Mouse (Mus musculus): ENCODE data around the gene Fmnl3. TPM values are rescaled to one million over a fixed set of nuclear protein-coding genes. Genes with fewer than 3 reads are reported as not detected.

Fmnl3 gene
- total and polyA plus RNA-seq, 3 experiments = 24.2 to 49.3 (median 28.6) TPM

DNA sequence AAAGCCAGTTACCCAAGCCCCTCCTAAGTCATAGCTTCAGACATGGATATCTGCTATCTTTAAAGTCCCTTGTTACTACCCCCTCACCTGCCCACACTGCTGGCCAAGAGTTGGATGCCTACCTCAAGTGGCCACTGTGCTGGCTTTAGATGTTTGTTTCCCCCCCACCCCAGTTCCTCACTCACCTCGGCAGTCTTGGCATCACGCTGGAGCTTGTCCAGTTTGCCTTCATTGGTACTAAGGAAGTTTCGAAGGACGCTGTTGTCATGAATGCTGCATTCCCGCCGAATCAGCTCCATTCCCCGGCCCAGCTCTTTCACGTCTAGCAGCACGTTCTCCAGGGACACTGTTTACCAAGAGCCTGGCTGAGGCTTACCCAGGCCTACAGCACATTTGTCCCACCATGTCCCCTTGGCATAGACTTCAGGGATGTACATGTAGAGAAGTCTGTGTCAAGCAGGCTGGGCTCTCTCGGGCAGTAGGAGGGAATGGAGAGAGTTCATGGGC, 50.1 kb downstream of the Fmnl3 start:
- H3K27me3 ChIP-seq (replicated peaks) = no peaks in the 10 kb centered on the region
- no peaks in the 10 kb centered on the region; a peak in 1 of 4 replicates for H3K4me1 ChIP-seq (ENCODE audit: control insufficient read depth in 1 of 2, insufficient read depth in 2 of 2)
- H3K9me3 ChIP-seq (replicated peaks; ENCODE audit: low read length) = no peaks in the 10 kb centered on the region
- no peak overlapping the region for H3K27ac ChIP-seq (ENCODE audit: insufficient read depth, low read depth)
- no peaks in the 10 kb centered on the region for H3K79me2 ChIP-seq (replicated peaks; ENCODE audit: control insufficient read depth, extremely low read depth, insufficient read depth, poor library complexity, severe bottlenecking)
- in situ Hi-C loops (cut with MboI; ENCODE audit: low pct_ligation_motif_present, low pct_unique_long_range_greater_than_20kb, low sequenced_read_pairs) = no loop called here
- dilution Hi-C loops (cut with MboI; ENCODE audit: extremely low pct_ligation_motif_present, extremely low pct_unique_long_range_greater_than_20kb, low sequenced_read_pairs) = no loop called here
- TF ChIP-seq BHLHE40 (IDR thresholded peaks at IDR 0.05; ENCODE audit: low read depth, low read length) = no peak
- H3K9ac ChIP-seq (ENCODE audit: insufficient read depth, low read depth) = no peak overlapping the region
- H3K4me3 ChIP-seq (replicated peaks in 1 of 3; ENCODE audit: low read depth in 2 of 3, low read length in 2 of 3, poor library complexity in 1 of 3) = no peak overlapping the region
- H3K4me2 ChIP-seq (ENCODE audit: insufficient read depth, low read depth, poor library complexity, severe bottlenecking) = no peak overlapping the region
- H3K36me3 ChIP-seq (replicated peaks in 1 of 2; ENCODE audit: control insufficient read depth in 1 of 2, insufficient read depth in 1 of 2, low read length in 1 of 2) = peaks cover 86 to 99% of the 10 kb centered on the region in 2 experiments
- DNase-seq (ENCODE audit: extremely low read depth) = no peak

DNA sequence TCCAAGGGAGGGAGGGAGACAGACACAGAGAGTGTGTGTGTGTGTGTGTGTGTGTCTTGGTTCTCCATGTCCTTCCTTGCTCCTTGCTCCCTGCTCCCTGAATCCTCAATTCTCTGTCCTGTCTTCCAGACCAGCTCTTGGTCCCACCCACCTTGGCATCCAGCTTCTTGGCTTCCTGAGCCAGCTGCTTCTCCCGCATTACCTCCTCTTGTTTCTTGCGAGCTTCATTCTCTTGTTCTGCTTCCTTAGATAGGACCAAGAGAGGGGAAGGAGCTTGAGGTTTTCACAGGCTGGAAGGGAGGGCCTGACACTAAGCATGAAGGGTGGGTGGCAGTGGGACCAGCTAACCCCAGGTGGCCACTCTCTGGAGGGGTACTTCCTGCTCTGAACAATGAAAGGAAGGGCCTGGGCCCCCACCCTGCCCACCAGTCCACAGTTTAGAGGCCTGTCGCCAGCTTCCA, 50.8 kb downstream of the Fmnl3 start:
- no peaks in the 10 kb centered on the region for H3K79me2 ChIP-seq (replicated peaks; ENCODE audit: control insufficient read depth, extremely low read depth, insufficient read depth, poor library complexity, severe bottlenecking)
- H3K4me1 ChIP-seq (ENCODE audit: control insufficient read depth in 1 of 2, insufficient read depth in 2 of 2) = no peaks in the 10 kb centered on the region; a peak in 1 of 4 replicates
- TF ChIP-seq MEF2A (IDR thresholded peaks at IDR 0.05; ENCODE audit: borderline replicate concordance, low read depth, low read length) (no peak), EP300 (IDR thresholded peaks at IDR 0.05; ENCODE audit: low read length) (no peak), USF1 (IDR thresholded peaks at IDR 0.05; ENCODE audit: low read depth, low read length) (no peak), E2F4 (IDR thresholded peaks at IDR 0.05; ENCODE audit: insufficient replicate concordance, low read depth, low read length) (no peak), POLR2A (IDR thresholded peaks at IDR 0.05; ENCODE audit: low read depth, low read length) (no peak), ZNF384 (IDR thresholded peaks at IDR 0.05; ENCODE audit: low read depth, low read length) (no peak), HCFC1 (IDR thresholded peaks at IDR 0.05; ENCODE audit: low read depth, low read length) (no peak), JUND (conservative IDR thresholded peaks at IDR 0.05; ENCODE audit: low read depth, low read length) (no peak), TCF12 (IDR thresholded peaks at IDR 0.05; ENCODE audit: low read depth, low read length) (no peak), NELFE (IDR thresholded peaks at IDR 0.05; ENCODE audit: low read depth, low read length) (no peak), MYC (IDR thresholded peaks at IDR 0.05; ENCODE audit: low read depth, low read length) (no peak), RCOR1 (conservative IDR thresholded peaks at IDR 0.05; ENCODE audit: low read depth, low read length) (no peak), KAT2A (IDR thresholded peaks at IDR 0.05; ENCODE audit: insufficient replicate concordance, low read length) (no peak), IRF4 (IDR thresholded peaks at IDR 0.05; ENCODE audit: low read depth, low read length) (no peak), SIN3A (IDR thresholded peaks at IDR 0.05; ENCODE audit: low read length) (no peak), UBTF (IDR thresholded peaks at IDR 0.05; ENCODE audit: low read depth, low read length) (no peak), NRF1 (IDR thresholded peaks at IDR 0.05; ENCODE audit: low read depth, low read length) (no peak), TBP (conservative IDR thresholded peaks at IDR 0.05; ENCODE audit: low read depth, low read length) (no peak), ETS1 (conservative IDR thresholded peaks at IDR 0.05; ENCODE audit: low read depth, low read length) (no peak), SMC3 (IDR thresholded peaks at IDR 0.05; ENCODE audit: low read depth, low read length) (no peak)
- no peaks in the 10 kb centered on the region for H3K9me3 ChIP-seq (replicated peaks; ENCODE audit: low read length)
- dilution Hi-C loops (cut with MboI; ENCODE audit: extremely low pct_ligation_motif_present, extremely low pct_unique_long_range_greater_than_20kb, low sequenced_read_pairs) (no loop called here), in situ Hi-C loops (cut with MboI; ENCODE audit: low pct_ligation_motif_present, low pct_unique_long_range_greater_than_20kb, low sequenced_read_pairs) (loop anchor here (10.0 kb wide), 1 partner anchor 55 kb away; the partner anchor contains the start of gene Fmnl3)
- peaks cover 86 to 99% of the 10 kb centered on the region in 2 experiments for H3K36me3 ChIP-seq (replicated peaks in 1 of 2; ENCODE audit: control insufficient read depth in 1 of 2, insufficient read depth in 1 of 2, low read length in 1 of 2)
- no peak overlapping the region for H3K9ac ChIP-seq (ENCODE audit: insufficient read depth, low read depth)
- H3K4me3 ChIP-seq (replicated peaks in 1 of 3; ENCODE audit: low read depth in 2 of 3, low read length in 2 of 3, poor library complexity in 1 of 3) = no peak overlapping the region
- H3K4me2 ChIP-seq (ENCODE audit: insufficient read depth, low read depth, poor library complexity, severe bottlenecking) = no peak overlapping the region
- DNase-seq (ENCODE audit: extremely low read depth) = no peak
- H3K27me3 ChIP-seq (replicated peaks) = no peaks in the 10 kb centered on the region
- H3K27ac ChIP-seq (ENCODE audit: insufficient read depth, low read depth) = no peak overlapping the region
